Mouse (Mus musculus) midbrain, embryonic 16.5 days (tissue): ENCODE measurements around the gene 2900092C05Rik. TPM values are rescaled to one million over a fixed set of nuclear protein-coding genes. Genes with fewer than 3 reads are reported as not detected.

Experiments
- polyA plus RNA-seq: library from polyadenylated mRNA; unstranded; fragments of >200 nt; fragmentation: Nextera tagmentation; extraction: Ambion mirVana; gene quantifications from 2 replicates; pipeline ENCODE4 v1.2.1, GENCODE M21; 2015

2900092C05Rik gene
- polyA plus RNA-seq, 1 experiment from 2014 or later, result not detected

Other genes starting within 250 kb of the 2900092C05Rik start
- gene Vmn1r81, start 244.2 kb upstream of the 2900092C05Rik start, polyA plus RNA-seq, result not detected in 2 replicates
- gene Vmn1r82, start 212.1 kb upstream of the 2900092C05Rik start, polyA plus RNA-seq, result not detected in 2 replicates
- gene Vmn1r83, start 183.0 kb upstream of the 2900092C05Rik start, polyA plus RNA-seq, result not detected in 2 replicates
- not detected in 2 replicates for gene Vmn1r84, start 143.2 kb upstream of the 2900092C05Rik start, polyA plus RNA-seq
- 12.2 and 13.0 TPM in 2 replicates for gene Zfp551, start 89.8 kb upstream of the 2900092C05Rik start, polyA plus RNA-seq
- 45.6 and 50.9 TPM in 2 replicates for gene Zfp606, start 34.2 kb upstream of the 2900092C05Rik start, polyA plus RNA-seq
- 0.01 TPM in 1 of 2 replicates, not detected in the other for gene Vmn2r53, start 96.3 kb downstream of the 2900092C05Rik start, polyA plus RNA-seq
- gene Vmn2r54, start 127.8 kb downstream of the 2900092C05Rik start, polyA plus RNA-seq, result not detected in 2 replicates
- gene Vmn2r55, start 172.5 kb downstream of the 2900092C05Rik start, polyA plus RNA-seq, result not detected in 2 replicates
- gene Vmn2r56, start 222.5 kb downstream of the 2900092C05Rik start, polyA plus RNA-seq, result not detected in 2 replicates